Mouse (Mus musculus) G1E (cell line): ENCODE results near the gene Myom1. TPM values are rescaled to one million over a fixed set of nuclear protein-coding genes. Genes with fewer than 3 reads are reported as not detected.

Experiments used
- ATAC-seq: 2 replicates; pipeline ENCODE4 v1.8.0; 2016; ENCODE audit warnings: mild to moderate bottlenecking; ENCODE audit not compliant: insufficient number of reproducible peaks, poor library complexity, low FRiP score, severe bottlenecking; ENCODE audit errors: extremely low read depth
- DNase-seq: peaks from one replicate; pipeline ENCODE4 v3.0.0; 2012; ENCODE audit warnings: low spot score
- H3K27me3 ChIP-seq: 2 replicates; pipeline ENCODE4 v1.6.1; 2012; ENCODE audit warnings: mild to moderate bottlenecking, low read length, inconsistent platforms; ENCODE audit not compliant: insufficient read depth
- H3K36me3 ChIP-seq: replicated peaks from 2 replicates; pipeline ENCODE3; 2012; ENCODE audit warnings: mild to moderate bottlenecking, inconsistent platforms
- H3K4me1 ChIP-seq: 2 replicates; pipeline ENCODE4 v1.6.1; 2012; ENCODE audit warnings: low read depth, low read length, inconsistent platforms, mixed read lengths; ENCODE audit not compliant: insufficient read depth
- H3K4me3 ChIP-seq: 2 replicates; pipeline ENCODE4 v1.5.1; 2012; ENCODE audit warnings: low read depth, mild to moderate bottlenecking, inconsistent platforms, low read length, moderate library complexity, mixed read lengths
- H3K9me3 ChIP-seq: replicated peaks from 2 replicates; pipeline ENCODE4 v1.6.1; 2012; ENCODE audit warnings: inconsistent platforms
- CTCF ChIP-seq: IDR thresholded peaks from 2 replicates; pipeline ENCODE4 v1.5.1; 2012; ENCODE audit warnings: low read depth, low read length, inconsistent platforms, mixed read lengths
- GATA1 ChIP-seq: IDR thresholded peaks from 2 replicates; pipeline ENCODE4 v1.6.1; 2012; ENCODE audit warnings: borderline replicate concordance, low read length, inconsistent platforms, mixed read lengths
- GATA2 ChIP-seq: IDR thresholded peaks from 2 replicates; pipeline ENCODE4 v1.6.1; 2012; ENCODE audit warnings: low read depth, low read length, inconsistent platforms, borderline replicate concordance
- POLR2AphosphoS5 ChIP-seq: IDR thresholded peaks from 2 replicates; pipeline ENCODE4 v1.6.1; 2012; ENCODE audit warnings: low read depth, low read length, inconsistent platforms; ENCODE audit not compliant: insufficient replicate concordance
- TAL1 ChIP-seq: conservative IDR thresholded peaks from 2 replicates; pipeline ENCODE4 v1.6.1; 2012; ENCODE audit warnings: low read depth, low read length, inconsistent platforms, mixed read lengths
- polyA plus RNA-seq: library from polyadenylated mRNA; stranded (reverse); fragments of >175 nt; gene quantifications from 2 replicates; pipeline ENCODE4 v1.2.3, GENCODE M21; 2012
- total RNA-seq, 2 experiments: library from RNA; stranded (forward) in 1 of 2; stranded (reverse) in 1 of 2; fragments of 200-1000 nt in 1 of 2; fragments of >200 nt in 1 of 2; fragmentation: Nextera tagmentation in 1 of 2; gene quantifications; 2 replicates each; pipeline ENCODE4 v1.2.3; 2014 to 2017

The Myom1 gene
- total and polyA plus RNA-seq, 3 experiments = 0.25 to 1.6 (median 0.71) TPM

- Histone ChIP-seq H3K9me3 (no peaks in the 10 kb centered on the region), H3K4me1 (peaks cover 4% of the 10 kb centered on the region; the same call in 1 of the 2 replicates), H3K36me3 (no peaks in the 10 kb centered on the region), H3K4me3 (no peak overlapping the region), H3K27me3 (peaks cover 9% of the 10 kb centered on the region)
- ATAC-seq (no peak), DNase-seq (no peak)
- TF ChIP-seq POLR2AphosphoS5 (no peak), CTCF (no peak), TAL1 (no peak), GATA1 (no peak), GATA2 (no peak)
These were observed 9.7 kb downstream of the Myom1 start for GRCm38 (mm10) chr17:71011931-71012662.

GRCm38 (mm10) chr17:71013105-71013504, 10.7 kb downstream of the Myom1 start:
- H3K4me1 ChIP-seq = peaks cover 4% of the 10 kb centered on the region; the same call in 1 of the 2 replicates
- ATAC-seq (no peak), DNase-seq (no peak)
- H3K36me3 ChIP-seq = no peaks in the 10 kb centered on the region
- no peak overlapping the region for H3K4me3 ChIP-seq
- H3K9me3 ChIP-seq = no peaks in the 10 kb centered on the region
- peaks cover 12% of the 10 kb centered on the region for H3K27me3 ChIP-seq
- TF ChIP-seq TAL1 (no peak), CTCF (no peak), POLR2AphosphoS5 (no peak), GATA2 (no peak), GATA1 (no peak)

DNA sequence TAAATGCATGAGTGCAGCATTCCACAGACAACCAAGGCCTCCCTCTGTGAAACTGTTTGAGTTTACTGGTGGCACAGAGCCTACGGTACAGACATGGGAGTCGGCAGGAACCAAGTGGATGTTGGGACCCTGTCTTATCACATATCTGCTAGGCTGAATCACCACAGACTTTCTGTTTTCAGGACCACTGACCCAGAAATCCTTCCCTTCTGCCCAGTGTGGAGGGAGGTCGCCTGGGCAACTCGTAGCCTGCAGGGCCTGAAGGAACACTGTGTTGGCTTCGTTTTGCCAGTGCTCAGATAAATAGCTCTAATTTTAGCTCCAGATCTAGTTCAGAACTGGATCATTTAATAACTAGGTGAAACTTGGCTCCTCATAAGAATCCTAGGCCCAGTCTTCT, 12.5 kb downstream of the Myom1 start:
- Histone ChIP-seq H3K36me3 (no peaks in the 10 kb centered on the region), H3K9me3 (no peaks in the 10 kb centered on the region), H3K4me1 (peaks cover 4% of the 10 kb centered on the region; the same call in 1 of the 2 replicates), H3K4me3 (no peak overlapping the region), H3K27me3 (peaks cover 9% of the 10 kb centered on the region)
- DNase-seq (no peak), ATAC-seq (no peak)
- TF ChIP-seq GATA1 (no peak), TAL1 (no peak), CTCF (no peak), GATA2 (no peak), POLR2AphosphoS5 (no peak)

DNA sequence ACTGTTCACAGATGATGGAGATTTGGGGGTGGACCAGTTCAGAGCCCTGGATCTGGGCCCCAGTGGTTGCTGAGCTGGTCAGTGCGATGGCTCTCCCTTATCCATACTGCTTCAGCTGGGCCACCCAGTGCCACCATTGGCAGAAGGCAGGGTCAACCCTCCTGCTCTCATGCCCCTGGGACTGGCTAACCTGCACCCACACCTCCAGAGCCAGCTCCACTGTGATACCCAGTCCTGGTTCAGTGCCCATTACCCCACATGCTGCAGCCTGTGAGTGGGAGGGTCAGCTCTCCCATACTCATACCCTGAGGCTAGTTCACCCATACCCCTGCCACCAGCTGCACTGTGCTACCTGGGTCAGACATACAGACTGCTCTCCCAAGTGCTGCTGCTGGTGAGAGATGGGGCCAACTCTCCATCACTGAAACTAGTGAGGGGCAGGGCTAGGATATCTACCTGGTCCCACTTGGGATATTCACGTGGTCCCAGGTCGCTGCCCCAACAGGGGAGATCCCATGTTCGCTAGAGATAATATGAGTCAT, 15.1 kb downstream of the Myom1 start:
- H3K4me3 ChIP-seq = no peak overlapping the region
- H3K36me3 ChIP-seq = no peaks in the 10 kb centered on the region
- no peak for DNase-seq
- H3K27me3 ChIP-seq = peaks cover 14% of the 10 kb centered on the region
- no peaks in the 10 kb centered on the region for H3K4me1 ChIP-seq
- no peak for ATAC-seq
- H3K9me3 ChIP-seq = no peaks in the 10 kb centered on the region
- TF ChIP-seq CTCF = no peak
- TF ChIP-seq GATA2 = no peak
- TF ChIP-seq GATA1 = no peak
- TF ChIP-seq POLR2AphosphoS5 = no peak
- no peak for TF ChIP-seq TAL1

DNA sequence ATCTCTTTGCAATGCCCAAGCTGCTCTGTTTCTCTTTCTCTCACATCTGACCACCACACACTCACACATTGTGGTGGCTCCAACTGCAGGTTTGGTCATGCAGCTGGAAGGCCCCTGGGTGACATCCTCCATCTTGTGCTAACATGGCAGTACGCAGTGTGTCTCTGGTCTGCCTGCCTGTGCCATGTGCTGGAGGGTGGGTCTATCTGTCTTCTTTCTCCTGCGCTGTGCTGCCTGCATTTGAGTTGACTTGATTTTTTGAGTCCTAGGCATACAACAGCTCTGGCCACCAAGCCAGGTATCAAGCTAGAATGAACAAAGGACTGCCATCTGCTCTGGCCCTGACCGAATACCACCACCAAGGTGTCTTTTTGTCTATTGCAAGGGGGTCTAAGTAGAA, 15.7 kb downstream of the Myom1 start:
- no peak overlapping the region for H3K4me3 ChIP-seq
- H3K4me1 ChIP-seq = no peaks in the 10 kb centered on the region
- no peaks in the 10 kb centered on the region for H3K36me3 ChIP-seq
- no peak for DNase-seq
- TF ChIP-seq POLR2AphosphoS5 (no peak), CTCF (no peak), TAL1 (no peak), GATA1 (no peak), GATA2 (no peak)
- H3K27me3 ChIP-seq = peaks cover 18% of the 10 kb centered on the region
- no peak for ATAC-seq
- H3K9me3 ChIP-seq = no peaks in the 10 kb centered on the region

DNA sequence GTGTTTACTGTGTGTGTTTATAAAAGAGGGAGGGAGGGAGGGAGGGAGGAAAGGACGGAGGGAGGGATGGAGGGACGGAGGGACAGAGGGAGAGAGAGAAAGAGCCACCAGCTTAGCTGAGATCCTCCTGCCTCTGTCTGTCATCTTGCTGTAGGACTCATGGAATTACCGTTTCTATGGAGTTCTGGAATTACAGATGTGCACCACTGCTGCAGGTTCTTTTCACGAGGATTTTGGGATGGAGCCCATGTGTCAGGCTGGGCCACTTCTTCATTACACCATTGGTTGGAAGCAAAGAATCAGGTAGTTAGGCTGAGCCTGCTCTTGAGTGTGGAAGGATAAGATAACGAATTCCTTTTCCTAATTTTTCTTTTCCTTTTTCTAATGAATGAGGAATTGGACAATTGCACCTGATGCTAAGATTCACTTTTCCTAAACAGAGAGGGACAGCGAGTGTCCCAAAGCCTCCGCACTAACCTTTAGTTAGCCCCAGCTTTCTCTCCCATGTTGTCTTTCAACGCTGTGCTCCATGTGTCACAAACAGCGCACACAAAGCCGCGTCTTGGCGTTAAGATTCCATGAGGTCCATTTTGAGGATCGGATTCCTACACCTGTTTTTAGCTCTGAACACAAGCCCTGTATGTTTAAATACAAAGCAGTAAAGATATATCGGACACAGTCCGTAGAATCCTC, 16.3 kb downstream of the Myom1 start:
- ATAC-seq = no peak
- TF ChIP-seq GATA1 (no peak), CTCF (no peak), GATA2 (no peak), POLR2AphosphoS5 (no peak), TAL1 (no peak)
- Histone ChIP-seq H3K4me1 (no peaks in the 10 kb centered on the region), H3K27me3 (peaks cover 18% of the 10 kb centered on the region), H3K9me3 (no peaks in the 10 kb centered on the region), H3K4me3 (no peak overlapping the region), H3K36me3 (no peaks in the 10 kb centered on the region)
- DNase-seq = no peak
